Mouse (Mus musculus): ENCODE data around the gene Hsd17b10.

Hsd17b10 gene

GRCm38 (mm10) chrX:152001737-152002710, at the start of gene Hsd17b10:
Gene Hsd17b10, plus strand, starts transcription at chrX:152001845.
- peak; percentile 38 to 63 for DNase-seq (ENCODE audit: low spot score in 2 of 2)

GRCm38 (mm10) chrX:151999006-151999710, 2.5 kb upstream of the Hsd17b10 start:
- no peak for DNase-seq (ENCODE audit: low spot score in 2 of 2)

DNA sequence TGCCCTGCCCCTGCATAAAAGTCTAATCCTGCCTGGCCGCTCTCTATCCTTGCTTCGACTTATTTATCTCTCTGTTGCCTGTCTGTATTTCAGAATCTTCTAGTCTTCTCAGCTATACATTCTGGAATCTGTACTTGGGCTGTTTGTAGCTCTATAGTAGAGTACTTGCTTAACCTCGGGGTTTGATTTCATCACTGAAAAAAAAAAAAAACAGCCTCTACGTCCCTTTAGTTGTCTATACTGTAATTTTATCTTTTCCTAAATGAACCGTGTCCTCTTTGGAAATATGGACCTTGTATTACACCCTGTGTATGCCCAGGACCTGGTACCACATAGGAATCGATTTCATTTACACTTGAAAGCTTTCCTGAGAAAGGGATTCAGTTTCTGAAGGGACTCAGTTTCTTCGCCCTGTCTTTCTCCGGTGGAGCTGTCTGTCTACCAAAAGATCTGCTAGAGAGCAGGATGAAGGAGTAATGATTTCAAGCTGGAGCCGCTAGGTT, 412 bp upstream of the Hsd17b10 start:
- DNase-seq (ENCODE audit: low spot score in 2 of 2): no peak

- DNase-seq (ENCODE audit: low spot score in 2 of 2): no peak
Measured at GRCm38 (mm10) chrX:152002865-152003264, 1.2 kb downstream of the Hsd17b10 start.

DNA sequence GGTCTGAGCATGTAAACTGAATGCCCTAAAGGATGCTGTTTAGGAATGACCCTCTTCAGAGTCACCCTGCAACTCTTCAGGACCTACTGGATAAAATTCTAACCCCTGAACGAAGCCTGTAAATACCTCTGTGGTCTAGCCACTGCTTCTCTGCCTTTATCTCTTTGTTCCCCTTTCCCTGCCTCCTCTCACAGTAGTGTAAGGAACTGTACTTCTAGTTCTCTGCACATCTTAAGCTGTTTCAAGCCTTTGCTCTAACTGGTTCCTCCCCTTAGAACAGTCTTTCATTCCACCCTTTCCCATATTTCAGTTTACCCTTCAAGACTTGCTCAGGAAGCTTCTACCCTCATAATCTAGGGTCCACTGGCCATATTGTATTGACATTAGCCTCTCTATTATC, 6.2 kb downstream of the Hsd17b10 start:
- no peak for DNase-seq (ENCODE audit: low spot score in 2 of 2)

DNA sequence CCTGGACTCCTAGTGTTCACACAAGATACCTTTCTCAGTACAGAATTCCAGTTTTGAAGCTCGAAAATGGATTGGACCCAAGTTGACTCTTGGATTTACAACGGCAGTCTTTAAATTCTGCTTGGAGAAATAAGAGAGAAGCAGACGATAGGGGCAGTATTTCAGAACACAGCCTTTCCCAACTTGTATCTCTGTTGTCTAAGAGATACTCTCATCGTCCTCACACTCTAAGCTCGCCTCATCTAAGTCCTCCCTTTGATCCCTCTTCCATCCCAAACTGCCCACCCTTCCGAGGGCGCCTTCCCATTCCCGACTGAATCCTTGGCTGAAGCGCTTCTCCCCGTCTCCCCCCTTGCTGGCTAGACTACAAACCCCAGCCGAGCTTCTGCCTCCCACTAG, 14.1 kb downstream of the Hsd17b10 start:
- DNase-seq (ENCODE audit: low spot score in 2 of 2): no peak

DNA sequence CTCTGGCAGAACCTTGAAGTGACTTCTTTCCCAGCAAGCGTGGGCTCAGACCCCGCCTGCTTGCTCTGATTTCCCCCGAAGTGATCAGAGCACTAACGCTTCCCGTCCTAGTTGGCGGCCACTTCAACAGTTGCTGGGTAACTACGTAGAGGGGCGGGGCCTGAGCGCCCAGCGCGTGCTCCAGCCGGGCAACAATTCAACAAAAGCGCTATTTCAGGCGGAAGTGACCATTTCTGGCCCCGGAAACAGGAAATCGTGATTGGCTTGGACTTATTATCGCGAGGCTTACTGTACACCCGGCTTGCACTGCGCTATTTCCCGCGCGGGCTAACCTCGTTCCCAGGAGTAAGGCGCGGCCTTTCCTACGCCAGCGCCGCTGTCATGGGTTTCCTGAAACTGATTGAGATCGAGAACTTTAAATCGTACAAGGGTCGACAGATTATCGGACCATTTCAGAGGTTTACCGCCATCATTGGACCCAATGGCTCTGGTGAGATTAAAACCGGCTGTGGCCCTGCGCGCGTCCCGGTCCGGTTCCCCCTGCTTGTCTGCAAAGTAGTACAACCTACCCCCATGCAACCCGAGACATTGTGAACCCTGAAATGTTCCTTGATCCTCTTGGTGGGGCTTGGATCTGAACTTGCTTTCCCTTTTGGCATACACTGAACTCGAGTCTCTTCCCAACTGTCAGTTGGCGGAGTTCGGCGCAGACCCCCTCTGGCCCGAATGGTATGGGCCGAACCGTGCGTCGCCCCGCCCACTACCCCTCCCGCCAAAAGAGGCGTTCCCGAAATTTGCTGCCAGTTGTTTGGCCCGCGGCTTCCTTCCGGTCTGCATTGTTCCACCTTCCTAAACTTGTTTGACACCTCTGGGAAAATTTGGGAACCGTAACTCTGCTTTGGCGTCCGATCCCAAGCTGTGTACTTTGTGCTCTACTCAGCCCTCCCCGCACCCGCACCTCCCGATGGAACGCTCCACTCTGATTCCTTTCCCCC, 14.8 kb downstream of the Hsd17b10 start, which contains the start of the genes Ribc1 and Smc1a:
TSS of gene Ribc1 (minus strand) at position 145 of the 995 bp plus-strand sequence.
TSS of gene Smc1a (plus strand) at position 278 of the 995 bp plus-strand sequence.
- peak; percentile 57 to 84 for DNase-seq (ENCODE audit: low spot score in 2 of 2)

- no peak for DNase-seq (ENCODE audit: low spot score in 2 of 2)
Measured at GRCm38 (mm10) chrX:152017186-152017585, 15.5 kb downstream of the Hsd17b10 start.

DNA sequence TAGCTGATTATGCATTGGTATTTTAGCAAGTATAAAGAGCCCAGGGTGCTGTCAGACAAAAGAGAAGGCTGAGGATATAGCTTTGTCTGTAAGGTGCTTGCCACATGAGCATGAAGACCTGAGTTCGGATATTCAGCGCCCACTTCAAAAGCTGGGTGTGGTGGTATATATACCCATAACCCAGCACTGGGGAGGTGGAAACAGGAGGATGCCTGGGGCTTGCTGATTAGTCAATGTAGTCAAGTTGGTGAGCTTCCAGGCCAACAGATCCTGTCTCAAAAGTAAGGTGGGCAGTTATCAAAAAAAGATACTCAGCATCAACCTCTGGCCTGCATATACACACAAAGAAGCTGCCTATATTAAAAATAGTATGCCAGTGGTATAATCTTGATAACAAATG, 17.6 kb downstream of the Hsd17b10 start:
- no peak for DNase-seq (ENCODE audit: low spot score in 2 of 2)

DNA sequence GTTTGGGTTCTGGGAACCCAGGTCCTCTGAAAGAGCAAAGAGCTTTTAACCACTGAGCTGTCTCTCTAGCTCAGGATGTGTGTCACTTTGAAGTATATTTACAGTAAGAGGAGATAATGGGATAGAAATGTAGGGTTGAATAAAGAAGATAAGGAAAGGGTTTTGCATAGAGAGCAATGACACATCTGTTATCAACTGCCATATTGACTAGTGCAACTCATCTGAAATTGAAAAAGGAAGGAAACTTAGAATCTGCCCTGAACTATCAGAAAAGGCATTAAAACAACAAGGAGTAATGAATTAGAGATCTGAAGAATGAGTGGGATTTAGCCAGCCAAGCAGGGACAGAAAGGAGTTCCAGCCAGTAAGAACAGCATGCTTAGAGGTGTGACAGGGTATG, 38.2 kb downstream of the Hsd17b10 start:
- no peak for DNase-seq (ENCODE audit: low spot score in 2 of 2)

DNA sequence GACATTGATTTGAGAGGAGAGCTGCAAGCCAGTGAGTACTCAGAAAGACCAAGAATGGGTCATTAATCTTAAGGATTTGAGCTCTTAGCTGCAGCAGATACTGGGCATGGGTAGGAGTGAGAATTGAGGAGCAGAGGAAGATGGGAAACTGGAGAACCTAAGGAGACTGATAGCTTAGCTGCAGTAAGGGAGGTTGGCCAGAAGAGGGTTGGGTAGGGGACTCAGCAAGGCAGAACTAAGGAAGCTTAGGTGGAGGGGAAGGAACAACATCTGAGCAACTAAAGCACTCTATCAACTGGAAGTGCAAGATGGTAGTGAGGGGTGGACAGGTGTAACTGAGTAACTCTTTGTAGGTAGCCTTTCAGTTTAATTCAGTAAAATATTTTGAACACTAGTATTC, 45.6 kb downstream of the Hsd17b10 start:
- DNase-seq (ENCODE audit: low spot score in 2 of 2): no peak

GRCm38 (mm10) chrX:152052546-152052945, 50.9 kb downstream of the Hsd17b10 start:
- DNase-seq (ENCODE audit: low spot score in 2 of 2): no peak
